Mouse (Mus musculus) left cerebral cortex, postnatal 25 days (tissue): Measurements from ENCODE around the gene Abca7. TPM values are rescaled to one million over a fixed set of nuclear protein-coding genes. Genes with fewer than 3 reads are reported as not detected.
A peak's percentile ranks its signal among the peaks of the same experiment; 100 is the strongest.

Experiments used
- DNase-seq, 2 experiments: peaks; one replicate each; pipeline ENCODE4 v3.0.0; 2022; ENCODE audit warnings: low spot score in 2 of 2, mixed read lengths in 1 of 2
- intact Hi-C: fragments of 180-260 bp; cut with DNase I; formaldehyde crosslinking; loops from one replicate; pipeline ENCODE4 v1.15.1; 2025
- total RNA-seq, 2 experiments: library from RNA; stranded (reverse); gene quantifications; 2 replicates each; pipeline ENCODE4 v1.2.3; 2021

The Abca7 gene
- total RNA-seq, 2 experiments from 2014 or later: 10.9 to 12.3 TPM

GRCm38 (mm10) chr10:79971183-79971497, 25.2 kb upstream of the Abca7 start:
- intact Hi-C loops: no loop called here
- DNase-seq: no peak

- intact Hi-C loops: no loop called here
- no peak for DNase-seq
Observed at GRCm38 (mm10) chr10:79972831-79973230, 23.5 kb upstream of the Abca7 start.

DNA sequence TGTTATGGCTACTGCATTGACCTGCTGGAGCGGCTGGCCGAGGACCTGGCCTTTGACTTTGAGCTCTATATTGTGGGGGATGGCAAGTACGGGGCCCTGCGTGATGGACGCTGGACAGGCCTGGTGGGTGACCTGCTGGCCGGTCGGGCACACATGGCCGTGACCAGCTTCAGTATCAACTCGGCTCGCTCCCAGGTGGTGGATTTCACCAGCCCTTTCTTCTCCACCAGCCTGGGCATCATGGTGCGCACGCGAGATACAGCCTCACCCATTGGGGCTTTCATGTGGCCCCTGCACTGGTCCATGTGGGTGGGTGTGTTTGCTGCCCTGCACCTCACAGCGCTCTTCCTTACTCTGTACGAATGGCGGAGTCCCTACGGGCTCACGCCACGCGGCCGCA, 22.2 kb upstream of the Abca7 start:
- intact Hi-C loops: no loop called here

GRCm38 (mm10) chr10:79974668-79975067, 21.6 kb upstream of the Abca7 start:
- no peak for DNase-seq
- intact Hi-C loops: no loop called here

More for the DNA sequence above, 22.2 kb upstream of the Abca7 start:
- DNase-seq: no peak

DNA sequence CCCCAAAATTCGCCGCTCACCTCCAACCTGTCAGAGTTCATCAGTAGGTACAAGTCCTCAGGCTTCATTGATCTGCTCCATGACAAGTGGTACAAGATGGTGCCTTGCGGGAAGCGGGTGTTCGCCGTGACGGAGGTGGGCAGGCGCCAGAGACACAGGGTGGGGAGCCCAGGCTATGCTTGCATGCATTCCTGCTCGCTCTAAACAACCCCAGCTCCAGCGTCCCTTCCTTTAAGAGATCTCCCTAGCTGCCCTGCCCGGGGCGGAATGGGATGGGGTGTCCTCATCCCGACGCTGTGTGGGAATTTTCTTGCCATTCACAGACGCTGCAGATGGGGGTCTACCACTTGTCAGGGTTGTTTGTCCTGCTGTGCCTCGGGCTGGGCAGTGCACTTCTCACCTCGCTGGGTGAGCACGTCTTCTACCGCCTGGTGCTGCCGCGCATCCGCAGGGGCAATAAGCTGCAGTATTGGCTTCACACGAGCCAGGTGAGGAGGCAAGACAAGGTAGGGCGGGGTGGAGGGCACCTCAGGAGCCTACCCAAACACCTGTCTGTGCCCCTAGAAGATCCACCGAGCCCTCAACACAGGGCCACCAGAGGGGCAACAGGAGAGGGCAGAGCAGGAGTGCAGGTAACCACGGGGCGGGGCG, 20.1 kb upstream of the Abca7 start:
- DNase-seq: no peak
- intact Hi-C loops: no loop called here

DNA sequence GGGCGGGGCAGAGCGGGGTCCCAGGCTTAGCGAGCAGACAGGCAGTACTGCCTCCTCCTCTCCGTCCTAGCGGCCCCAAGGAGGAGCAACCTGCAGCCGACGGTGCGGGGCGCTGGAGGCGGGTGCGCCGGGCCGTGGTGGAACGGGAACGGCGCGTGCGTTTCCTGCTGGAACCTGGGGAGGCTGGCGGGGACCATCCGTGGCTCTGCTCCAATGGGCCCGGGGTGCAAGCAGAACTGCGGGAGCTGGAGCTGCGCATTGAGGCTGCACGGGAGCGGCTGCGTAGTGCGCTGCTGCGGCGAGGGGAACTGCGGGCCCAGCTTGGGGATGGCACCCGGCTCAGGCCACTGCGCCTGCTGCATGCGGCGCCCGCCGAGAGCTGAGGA, 19.6 kb upstream of the Abca7 start:
- intact Hi-C loops: no loop called here
- DNase-seq: no peak

GRCm38 (mm10) chr10:79977324-79977723, 19.0 kb upstream of the Abca7 start:
- DNase-seq: no peak
- intact Hi-C loops: no loop called here

DNA sequence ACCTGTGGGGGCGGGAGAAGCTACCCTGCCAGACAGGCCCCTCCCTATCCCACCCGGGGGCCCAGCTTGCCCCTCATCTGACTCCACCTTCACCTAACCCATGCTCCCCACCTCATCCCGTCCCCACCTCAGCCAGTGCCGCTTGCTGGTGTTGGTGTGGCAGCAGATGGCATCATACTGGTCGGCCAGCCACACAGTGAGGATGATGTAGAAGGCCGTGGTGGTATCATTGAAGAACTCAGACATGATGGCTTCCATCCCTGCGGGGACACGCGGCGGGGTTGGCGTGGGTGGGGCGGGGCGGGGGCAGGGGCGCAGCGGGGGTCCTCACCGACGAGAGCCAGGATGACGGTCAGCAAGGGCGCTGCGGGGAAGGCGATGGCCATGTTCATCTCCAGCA, 18.2 kb upstream of the Abca7 start:
- intact Hi-C loops: no loop called here
- DNase-seq: no peak

DNA sequence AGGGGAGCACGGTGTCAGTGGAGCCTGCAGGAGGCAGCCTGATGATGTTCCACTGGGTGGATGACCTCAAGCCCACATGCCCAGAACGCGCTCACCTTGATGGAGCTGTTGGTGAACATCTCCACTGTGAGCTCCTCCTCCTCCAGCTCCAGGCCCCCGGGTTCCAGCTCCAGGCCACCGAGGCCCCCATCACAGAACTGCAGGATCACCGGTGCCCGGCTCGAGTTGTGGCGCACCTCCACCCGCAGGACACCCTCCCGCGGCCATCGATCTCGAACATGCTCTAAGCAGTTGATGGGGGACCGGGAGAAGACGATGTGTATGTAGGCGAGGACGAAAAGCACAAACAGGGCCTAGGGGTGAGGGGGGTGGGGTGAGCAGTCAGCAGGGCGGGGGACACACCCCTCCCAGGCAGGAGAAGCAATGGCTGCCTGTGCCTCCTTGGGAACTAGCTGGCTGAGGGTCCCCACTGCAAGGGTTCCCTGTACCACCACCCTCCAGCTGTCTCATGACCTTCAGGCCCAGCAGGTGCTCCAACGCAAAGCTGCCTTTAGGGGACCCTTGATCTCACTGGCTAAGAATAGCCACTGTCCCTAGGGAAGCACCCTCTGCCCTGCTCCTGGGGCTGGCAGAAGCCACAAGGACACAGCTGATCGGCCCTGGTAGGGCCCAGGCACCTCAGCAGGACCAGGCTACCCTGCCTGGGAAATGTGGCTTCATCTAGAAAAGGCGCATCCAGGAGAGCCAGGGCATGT, 16.7 kb upstream of the Abca7 start:
- DNase-seq: no peak
- intact Hi-C loops: loop anchor here (2.0 kb wide), 1 partner anchor 13 kb away; no protein-coding TSS in a partner anchor

- DNase-seq: no peak
- intact Hi-C loops: loop anchor here (2.0 kb wide), 1 partner anchor 22 kb away; the partner anchor contains the start of gene Wdr18
Observed at GRCm38 (mm10) chr10:79983205-79983604, 13.1 kb upstream of the Abca7 start.

GRCm38 (mm10) chr10:79983670-79984069, 12.6 kb upstream of the Abca7 start:
- intact Hi-C loops: loop anchor here (2.0 kb wide), 4 partner anchors 23 to 155 kb away; partner anchors contain the start of genes Atp5d, Polr2e, Stk11 and Wdr18
- peak; percentile 63 to 64 for DNase-seq

DNA sequence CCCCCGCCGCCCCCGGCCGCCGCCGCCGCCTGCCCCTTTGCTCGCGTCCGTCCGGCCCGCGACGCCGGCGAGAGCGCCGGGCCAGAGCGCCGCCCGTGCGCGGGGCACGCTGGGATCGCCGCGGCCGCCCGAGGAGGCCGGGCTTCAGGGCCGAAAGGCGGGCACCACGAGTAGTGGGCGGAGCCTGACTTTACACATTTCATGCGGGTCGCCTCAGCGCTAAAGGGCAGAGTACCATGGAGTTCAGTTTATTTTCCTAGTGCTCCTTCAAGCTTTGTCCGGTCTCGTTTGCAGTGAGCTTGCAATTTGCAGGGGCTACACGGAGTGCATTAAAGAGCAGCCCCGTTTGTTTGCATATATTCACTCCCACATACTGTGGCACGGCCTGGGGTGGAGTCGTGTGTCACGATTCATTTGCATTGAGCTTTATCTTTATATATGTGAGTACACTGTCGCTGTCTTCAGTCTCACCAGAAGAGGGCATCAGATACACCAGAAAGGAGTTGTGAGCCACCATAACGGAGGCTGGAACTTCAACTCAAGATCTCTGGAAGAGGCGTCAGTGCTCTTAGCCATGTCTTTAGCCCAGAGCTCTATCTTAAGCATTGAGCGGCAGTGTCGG, 12.0 kb upstream of the Abca7 start, which contains the start of gene Tmem259:
TSS of gene Tmem259 (minus strand) at position 136 of the 622 bp plus-strand sequence.
- intact Hi-C loops: loop anchor here (2.0 kb wide), 3 partner anchors 54 to 154 kb away; partner anchors contain the start of genes Atp5d, Polr2e and Stk11
- DNase-seq: peak; percentile 85 to 87

GRCm38 (mm10) chr10:79984871-79985270, 11.4 kb upstream of the Abca7 start:
- intact Hi-C loops: loop anchor here (2.0 to 5.0 kb wide), 4 partner anchors 54 to 154 kb away; partner anchors contain the start of genes Atp5d, Polr2e and Stk11
- DNase-seq: peak; percentile 98 to 99

DNA sequence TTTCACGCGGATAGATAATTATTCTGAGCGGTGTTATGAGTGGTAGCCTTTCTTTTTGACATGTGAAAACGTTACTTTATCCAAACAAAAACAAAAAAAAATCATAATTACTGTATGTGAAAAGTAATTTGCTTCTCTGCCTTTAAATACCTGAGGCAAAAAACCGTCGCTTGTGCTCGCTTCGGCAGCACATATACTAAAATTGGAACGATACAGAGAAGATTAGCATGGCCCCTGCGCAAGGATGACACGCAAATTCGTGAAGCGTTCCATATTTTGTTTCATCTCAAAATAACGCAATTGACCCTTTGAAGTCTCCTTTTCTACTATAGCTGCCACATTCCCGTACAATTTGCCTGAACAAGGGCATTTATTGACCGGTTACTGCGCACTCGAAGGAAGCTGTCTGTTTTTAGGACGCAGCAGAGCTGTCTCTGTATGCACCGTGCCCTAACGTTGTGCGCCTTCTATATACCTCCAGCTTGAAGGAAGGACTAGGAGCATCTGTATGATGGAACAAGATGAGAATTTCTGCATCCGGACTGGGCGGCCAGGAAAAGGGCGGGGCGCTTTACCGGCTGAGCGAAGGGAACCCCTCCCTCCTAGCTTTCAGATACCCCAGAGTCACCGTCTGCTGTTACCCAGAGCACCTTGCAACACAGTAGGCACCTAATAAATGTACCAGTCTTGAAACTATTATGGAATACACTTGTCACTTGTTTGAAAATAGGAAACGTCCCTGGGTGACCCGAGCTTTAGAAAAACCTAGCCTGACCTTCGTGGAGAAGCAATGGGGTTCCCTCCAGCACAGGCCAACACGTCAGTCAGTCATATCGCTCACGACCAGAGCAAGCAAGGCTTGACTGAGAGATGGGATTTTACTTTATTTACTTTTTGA, 10.7 kb upstream of the Abca7 start:
- intact Hi-C loops: loop anchor here (2.0 to 5.0 kb wide), 4 partner anchors 53 to 153 kb away; partner anchors contain the start of genes Atp5d, Polr2e and Stk11

DNA sequence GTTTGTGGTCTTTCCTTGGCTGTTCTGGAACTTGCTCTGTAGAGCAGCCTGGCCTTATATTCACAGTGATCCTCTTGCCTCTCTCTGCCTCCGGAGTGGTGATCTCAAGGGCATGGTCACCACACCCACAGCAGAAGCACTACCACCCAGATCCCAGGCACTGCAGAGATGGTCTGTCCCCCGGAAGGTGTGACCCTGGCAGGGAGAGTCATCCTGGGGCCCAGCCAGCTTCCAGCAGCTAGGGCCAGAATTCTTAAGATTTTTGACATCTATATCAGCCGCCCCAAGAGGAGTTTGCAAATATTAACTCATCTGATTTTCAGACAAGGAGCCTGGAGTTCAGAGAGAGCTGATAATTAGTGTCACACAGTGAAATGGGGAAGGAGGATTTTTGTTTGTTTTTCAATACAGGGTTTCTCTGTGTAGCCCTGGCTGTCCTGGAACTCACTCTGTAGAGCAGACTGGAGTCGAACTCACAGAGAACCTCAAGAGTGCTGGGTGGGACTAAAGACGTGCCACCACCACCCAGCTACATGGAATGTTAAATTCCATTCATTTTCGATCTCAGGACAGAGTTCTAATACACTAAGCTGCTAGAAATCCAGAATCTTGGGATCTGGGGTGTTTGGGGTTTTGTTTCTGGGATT, 9.9 kb upstream of the Abca7 start:
- DNase-seq: no peak
- intact Hi-C loops: loop anchor here (5.0 kb wide), 1 partner anchor 66 kb away; no protein-coding TSS in a partner anchor

More for the DNA sequence above, 10.7 kb upstream of the Abca7 start:
- DNase-seq: peak; percentile 71 to 81

- DNase-seq: peak; percentile 75 to 83
Observed at GRCm38 (mm10) chr10:79986963-79987362, 9.3 kb upstream of the Abca7 start.

DNA sequence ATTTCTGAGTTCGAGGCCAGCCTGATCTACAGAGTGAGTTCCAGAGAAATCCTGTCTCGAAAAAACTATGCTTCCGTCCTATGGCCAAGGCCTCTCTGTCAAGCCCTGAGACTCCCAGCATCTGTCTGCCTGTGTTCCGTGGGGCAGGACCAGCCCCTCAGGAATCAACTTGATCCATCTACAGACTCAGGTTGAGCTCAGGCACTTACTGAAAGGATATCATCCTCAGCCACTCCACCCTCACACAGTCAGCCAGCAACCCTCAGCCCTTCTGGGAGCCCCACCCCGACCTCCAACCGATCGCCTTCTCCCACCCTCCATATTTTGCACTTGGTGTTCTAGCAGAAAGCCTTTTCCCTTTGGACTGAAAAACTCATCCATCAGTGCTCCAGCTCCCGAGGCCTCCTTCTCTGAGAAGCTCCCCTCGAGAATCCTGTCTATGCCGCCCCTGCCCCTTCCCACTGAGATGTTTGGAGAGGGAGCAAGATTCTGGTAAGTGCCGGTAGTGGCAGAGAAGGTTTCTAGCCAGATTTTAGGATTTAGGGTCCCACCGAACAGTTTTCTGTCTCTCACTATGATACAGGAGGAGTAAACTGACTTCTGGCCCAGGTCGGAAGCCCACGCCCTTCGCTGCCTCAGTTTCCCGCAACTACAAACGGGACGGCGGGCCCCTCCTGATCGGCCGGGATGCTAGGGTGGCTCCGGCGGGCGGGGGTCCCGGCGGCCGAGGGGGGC, 8.4 kb upstream of the Abca7 start:
- DNase-seq: no peak
- intact Hi-C loops: loop anchor here (5.0 kb wide), 1 partner anchor 64 kb away; no protein-coding TSS in a partner anchor

More at GRCm38 (mm10) chr10:79986963-79987362, 9.3 kb upstream of the Abca7 start:
- intact Hi-C loops: loop anchor here (5.0 kb wide), 1 partner anchor 65 kb away; no protein-coding TSS in a partner anchor
